Mouse (Mus musculus) embryo, embryonic 9.5 days (tissue): ENCODE data around the gene Maged1.
A peak's percentile ranks its signal among the peaks of the same experiment; 100 is the strongest.
"Not testable (repeated sequence)": the region's sequence is repeated elsewhere in the genome, so short reads cannot be mapped to it uniquely, and the experiment has no call there.

Experiments used
- DNase-seq: peaks from one replicate; pipeline ENCODE4 v3.0.0-alpha.2; 2017; ENCODE audit errors: extremely low spot score

Gene Maged1

DNA sequence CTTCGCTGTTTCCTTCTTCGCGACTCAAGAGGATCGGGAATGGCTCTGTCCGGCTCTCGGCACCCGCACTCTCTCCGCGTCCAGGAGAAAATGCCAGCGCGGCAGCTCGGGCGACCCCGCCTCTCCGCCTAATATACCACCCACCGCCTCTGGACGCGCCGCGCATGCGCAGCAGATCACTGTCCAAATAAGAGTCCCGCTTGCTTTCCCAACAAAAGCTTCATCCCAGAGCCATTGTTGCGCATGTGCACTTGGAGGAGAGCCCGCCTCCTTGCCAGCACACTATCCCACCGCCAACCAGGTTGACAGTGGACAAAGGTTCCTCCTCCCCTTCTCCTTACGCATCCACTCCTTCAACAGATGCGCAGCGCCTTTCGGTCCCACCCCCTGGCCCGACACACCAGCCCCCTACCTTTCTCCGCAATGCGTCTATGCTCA lies at the start of gene Maged1:
Maged1 (minus strand) TSS at position 226 of the 438 bp plus-strand sequence.
- peak; percentile 85 for DNase-seq

DNA sequence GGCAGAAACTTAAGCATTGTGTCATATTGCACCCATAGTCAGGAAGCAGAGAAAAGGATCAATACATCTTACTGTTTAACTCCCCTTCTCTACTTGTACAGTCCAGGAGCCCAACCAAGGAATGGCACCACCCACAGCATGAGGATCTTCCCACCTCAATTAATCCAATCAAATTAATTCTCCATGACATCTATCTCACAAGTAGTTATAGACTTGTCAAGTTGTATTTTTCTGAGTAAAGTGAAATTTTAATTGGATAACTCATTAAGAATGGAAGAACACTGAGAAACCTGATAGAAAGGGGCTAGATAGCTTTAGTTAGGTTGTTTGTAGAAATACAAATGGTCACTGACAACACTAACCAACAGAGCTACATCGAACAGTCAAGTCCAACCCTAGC lies 38.3 kb upstream of the Maged1 start:
- DNase-seq: no peak

DNA sequence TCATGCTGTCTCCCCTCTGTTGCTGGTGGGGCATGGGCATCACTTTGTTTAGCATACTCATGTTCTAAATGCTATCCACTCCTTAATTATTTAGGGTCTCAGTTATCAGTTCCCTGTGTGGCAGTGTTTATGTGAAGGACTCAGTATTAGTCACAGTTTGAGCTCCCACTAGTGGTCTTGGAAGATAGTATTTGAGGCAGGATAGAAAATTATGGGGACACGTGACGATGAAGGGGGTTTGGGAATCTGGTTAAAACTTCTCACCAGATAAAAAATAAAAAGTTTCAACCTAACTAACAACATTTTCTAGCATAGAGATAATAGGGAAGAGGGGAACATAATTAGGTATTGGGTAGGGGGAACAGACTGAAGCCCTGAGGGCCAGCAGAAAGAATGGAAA lies 22.8 kb upstream of the Maged1 start:
- no peak for DNase-seq

DNA sequence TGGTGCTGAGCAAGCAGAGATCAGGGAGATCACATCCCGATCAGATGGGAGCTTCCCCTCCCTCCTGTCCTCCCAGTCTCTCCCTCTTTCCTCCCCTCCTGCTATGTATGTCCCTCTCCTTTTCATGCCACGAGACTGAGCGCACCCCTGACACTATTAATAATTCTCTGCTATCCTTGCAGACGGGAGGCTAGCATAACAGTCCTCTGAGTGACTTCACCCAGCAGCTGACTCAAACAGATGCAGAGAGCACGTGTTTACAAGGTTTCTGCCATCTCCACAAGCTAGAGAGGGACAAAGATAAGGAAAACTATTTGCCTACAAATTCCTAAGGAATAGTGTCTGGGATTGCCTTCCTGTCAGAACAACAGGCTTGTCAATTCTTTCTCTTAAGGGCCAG lies 20.4 kb upstream of the Maged1 start:
- DNase-seq: no peak

DNA sequence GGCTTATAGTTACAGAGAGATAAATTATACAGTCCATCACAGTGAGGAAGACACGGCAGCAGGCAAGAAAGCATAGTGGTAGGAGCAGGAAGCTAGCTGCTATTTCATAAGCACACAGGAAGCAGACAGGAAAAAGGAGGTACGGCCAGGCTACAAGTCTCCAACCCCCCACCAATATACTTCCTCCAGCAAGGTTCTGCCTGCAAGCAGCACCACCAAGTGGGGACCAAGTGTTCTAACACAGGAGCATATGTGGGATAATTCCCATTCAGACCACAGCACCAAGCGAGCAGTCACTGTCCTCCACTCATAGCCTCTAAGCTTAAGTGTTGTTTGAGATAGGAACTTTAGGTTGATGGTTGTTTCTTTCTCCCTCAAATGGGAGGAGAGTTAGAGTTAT lies 6.3 kb upstream of the Maged1 start:
- DNase-seq: no peak

DNA sequence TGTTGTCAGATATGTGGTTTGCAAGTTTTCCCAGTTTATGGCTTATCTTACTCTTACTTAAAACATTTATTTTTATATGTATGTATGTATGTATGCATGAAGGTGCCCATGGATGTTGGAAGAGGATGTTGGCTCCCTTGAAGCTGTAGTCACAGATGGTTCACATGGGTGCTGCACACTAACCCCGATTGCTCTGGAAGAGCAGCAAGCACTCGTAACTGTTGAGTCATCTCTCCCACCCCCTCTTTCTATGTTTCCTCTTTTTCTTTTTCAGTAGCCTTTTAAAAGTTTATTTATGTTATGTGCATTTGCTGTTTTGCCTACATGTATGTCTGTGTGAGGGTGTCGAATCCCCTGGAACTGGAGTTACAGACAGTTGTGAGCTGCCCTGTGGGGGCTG lies 4.0 kb upstream of the Maged1 start:
- DNase-seq: no peak

DNA sequence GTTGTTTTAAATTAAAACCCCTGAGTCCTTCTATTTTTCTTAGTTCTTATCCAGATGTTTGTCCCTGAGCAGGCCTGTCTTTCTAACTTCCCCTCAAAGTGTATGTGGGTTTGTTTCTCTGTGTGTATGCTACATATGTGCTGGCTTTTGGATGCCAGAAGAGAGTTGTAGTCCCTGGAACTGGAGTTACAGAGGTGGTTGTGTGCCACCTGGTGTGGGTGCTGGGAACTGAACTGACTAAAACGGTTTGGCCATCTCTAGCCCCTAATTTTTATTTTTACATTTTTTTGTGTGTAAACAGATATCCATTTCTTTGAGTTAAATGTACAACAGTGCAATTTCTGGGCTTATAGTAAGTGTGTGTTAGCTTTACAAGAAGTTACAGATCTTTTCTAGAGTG lies 3.0 kb upstream of the Maged1 start:
- peak; percentile 29 for DNase-seq

DNA sequence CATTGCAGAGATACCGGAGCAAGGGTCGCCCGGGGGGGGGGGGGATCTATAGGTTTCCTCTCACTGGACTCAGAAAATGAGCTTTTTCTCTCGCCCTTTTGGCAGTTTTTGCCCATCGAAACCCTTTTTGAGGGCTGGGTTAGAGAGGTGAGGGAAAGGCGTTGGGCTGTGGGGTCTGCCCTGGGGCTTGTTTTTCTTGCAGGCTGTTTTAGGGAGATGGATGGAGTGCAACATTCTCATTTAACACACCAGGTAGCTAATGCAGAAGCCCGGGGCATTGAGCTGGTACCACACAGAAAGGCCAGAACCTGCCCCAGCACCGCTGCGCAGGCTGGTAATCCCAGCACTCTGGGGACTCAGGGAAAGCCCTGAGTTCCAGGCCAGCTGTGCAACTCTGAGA lies 593 bp upstream of the Maged1 start:
- peak; percentile 44 for DNase-seq

DNA sequence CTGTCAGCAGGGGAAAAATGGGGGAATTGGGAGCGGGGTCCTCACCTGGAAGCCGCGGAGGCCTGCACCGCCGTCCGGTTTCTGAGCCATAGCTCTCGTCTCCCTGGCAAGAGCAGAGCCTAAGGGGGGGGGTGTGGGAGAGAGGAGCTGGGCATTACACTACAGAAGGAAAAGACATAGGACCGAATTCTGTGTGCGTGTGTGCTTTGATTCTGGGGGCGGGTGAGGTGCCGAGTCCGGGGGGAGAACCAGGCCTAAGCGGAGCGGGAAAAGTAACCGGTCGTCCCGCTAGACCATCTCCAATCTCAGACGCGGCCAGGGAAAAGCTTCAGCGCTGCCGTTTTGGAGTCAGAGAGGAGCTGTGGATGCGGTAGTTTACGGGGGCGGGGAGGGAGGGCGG lies 737 bp downstream of the Maged1 start:
- DNase-seq: no peak

DNA sequence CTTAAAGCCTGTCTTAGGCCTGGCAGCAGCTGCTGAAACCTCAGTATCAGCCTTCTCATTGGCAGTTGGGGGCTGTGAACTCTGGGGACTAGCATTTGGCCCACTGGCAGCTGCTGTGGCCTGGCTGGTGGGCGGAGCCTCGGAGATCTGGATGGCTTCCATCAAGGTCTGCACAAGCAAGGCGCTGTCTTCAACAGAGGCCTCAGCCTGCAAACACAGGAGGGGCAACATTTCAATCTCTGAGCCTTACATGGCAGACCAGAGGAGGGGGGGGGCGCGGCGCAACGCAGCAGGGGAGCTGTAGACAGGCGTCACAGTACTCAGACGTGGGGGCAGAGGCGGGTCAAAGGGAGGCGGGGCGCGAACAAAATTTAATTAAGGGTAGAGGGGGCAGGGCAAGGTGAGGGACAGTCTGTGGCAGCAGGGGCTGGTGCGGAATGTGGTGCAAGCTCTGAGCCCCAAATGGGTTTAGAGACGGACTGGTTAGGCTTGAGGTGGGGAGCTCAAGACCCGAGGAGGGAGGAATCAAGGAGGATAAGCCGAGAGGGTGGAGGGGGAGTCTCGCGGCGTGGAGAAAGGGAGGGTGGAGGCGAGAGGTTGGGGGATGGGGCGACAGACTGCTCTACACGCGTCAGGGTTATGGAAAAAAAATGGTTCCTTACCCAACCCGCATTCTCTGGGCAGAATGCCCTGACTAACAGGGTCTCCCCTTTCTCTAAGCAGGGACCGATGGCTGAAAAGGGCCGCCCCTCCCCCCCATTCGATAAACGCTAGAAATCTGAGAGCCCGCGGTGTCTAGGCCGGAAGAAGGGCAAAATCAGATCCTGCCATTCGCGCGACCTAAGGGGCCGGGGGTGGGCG lies 1.4 kb downstream of the Maged1 start:
- peak; percentile 59 for DNase-seq

DNA sequence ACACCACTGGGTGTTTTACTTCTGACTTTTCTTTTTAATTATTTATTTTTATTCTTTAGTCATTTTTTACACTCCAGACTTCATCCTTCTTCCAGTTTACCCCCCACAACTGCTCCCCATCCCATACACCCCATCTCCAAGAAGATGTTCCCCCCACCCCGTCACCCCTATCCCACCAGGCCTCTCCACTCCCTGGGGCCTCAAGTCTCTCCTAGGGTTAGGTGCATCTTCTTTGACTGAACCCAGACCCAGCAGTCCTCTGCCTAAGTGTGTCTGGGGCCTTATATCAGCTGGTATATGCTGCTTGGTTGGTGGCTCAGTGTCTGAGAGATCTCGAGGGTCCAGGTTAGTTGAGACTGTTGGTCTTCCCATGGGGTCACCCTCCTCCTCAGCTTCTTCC lies 7.6 kb downstream of the Maged1 start:
- DNase-seq: no peak

DNA sequence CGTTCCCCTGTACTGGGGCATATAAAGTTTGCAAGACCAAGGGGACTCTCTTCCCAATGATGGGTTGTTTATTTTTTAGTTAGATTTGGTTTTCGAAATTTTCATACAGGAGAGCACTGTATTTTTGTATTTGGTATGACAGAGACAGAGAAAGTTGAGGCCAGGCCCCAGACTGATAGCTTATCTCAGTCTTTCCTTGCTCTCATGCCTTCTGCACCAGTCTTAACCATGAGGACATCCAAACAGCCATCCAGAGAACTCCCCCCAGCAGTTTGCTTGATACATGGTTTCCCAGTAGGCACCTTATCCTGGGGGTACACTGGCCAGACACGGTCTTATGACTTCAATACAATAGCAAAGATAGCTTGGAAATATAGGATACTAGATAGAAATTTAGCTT lies 11.6 kb downstream of the Maged1 start:
- DNase-seq: no peak

DNA sequence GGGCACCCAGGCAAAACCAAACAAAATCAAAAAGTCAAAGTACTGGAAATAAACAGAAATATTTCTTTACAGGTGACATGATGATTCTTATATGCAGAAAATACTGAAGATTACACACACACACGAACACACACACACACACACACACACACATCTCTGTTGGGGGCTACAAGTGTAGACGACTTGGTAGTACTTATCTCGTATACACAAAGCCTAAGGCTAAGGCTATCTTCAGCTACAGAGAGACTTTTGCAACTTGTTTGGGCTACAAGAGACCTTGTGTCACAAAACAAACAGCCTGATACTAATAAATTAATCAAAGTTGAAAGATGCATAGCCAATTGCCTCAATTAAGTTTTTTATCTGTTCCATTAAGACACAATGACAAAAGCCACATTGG lies 19.8 kb downstream of the Maged1 start:
- no peak for DNase-seq

DNA sequence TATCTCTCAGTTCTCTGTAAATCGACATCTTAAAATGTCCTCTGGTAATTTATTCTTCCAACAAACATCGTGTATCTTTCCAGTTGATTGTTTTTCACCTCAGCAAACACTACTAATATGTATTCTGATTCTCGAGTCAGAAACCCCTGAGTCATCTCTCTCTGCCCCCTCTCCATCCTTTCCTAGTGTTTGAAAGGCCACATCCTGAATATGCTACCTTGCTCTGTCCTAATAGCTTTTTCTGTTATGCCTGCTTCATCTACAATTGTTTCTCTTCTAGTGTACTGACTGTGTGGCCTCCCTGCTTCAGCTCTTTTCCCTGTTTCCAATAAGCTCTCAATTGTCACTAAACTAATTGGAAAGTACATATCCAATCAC lies 33.5 kb downstream of the Maged1 start:
- DNase-seq: no peak

DNA sequence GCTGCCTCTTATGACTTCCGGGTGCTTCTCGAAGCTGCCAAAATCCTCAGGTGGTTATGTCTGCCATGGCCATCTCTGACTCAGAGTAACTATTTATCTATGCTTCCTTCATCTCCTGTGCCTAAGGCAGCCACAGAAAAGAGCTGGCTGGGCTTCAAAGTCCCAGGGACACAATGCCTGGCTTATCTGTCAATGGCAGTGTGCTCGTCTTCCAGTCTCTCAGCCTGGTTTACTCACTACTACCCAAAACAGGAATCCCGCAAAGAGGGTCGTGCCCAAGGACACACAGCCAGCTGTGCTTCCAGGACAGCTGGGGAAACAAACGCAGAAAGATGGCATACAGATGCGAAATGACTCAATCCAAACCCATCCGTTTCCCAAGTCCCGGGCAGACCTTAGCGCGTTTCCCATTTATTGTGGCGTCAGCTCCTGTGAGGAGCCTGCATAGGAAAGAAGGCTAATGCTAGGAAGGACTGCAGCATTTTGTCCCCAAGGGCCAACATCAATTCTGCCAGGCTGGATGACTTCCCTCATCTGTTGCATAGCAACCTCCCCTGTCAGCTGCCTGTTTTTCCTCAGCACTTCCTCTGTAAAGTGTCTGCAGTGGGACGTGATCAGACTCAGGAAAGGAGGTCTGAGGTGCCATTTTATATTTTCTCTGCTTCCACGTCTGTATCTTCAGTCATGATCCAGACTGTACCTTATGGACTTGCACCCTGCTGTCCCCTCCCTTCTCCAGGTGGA lies 34.1 kb downstream of the Maged1 start:
- not testable (repeated sequence) for DNase-seq

DNA sequence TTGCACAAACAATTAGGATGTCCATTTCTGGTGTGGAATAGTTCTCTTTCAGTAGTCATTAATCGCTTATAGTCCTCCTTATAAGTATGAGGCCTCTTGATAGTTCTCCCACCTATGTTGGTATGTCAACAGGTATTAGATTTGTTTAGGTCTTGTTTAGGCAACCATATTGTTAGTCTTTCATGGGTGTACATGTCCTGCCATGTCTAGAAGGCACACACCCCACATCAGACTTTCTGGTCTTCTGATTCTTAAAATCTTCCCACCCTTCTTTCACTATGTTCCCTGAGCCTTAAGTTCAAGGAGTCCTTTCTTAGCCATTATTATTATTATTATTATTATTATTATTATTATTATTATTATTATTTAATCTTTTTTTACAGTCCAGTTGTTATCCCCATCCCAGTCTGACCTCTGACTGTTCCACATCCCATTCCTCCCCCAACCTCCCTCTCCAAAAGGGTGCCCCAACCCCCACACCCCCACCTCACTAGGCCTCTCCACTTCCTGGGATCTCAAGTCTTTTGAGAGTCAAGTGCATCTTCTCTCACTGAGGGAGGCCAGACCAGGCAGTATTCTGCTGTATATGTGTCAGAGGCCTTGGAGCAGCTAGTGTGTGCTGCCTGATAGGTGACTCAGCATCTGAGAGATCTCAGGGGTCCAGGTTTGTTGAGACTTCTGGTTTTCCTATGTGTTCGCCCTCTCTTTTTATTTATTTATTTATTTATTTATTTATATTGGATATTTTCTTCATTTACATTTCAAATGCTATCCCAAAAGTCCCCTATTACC lies 55.7 kb downstream of the Maged1 start:
- no peak for DNase-seq
